Mouse (Mus musculus) brain, embryonic 14.5 days (tissue): ENCODE measurements around the gene Tenm4.

Source experiments
- CTCF ChIP-seq: fragments of 200-500 bp; IDR thresholded peaks from 2 replicates; pipeline ENCODE4 v1.5.1; 2012; ENCODE audit warnings: inconsistent platforms, mild to moderate bottlenecking, moderate library complexity, borderline replicate concordance; ENCODE audit not compliant: insufficient read depth, insufficient read length; ENCODE audit errors: extremely low read depth
- POLR2A ChIP-seq: fragments of 200-500 bp; IDR thresholded peaks from 2 replicates; pipeline ENCODE4 v1.6.1; 2012; ENCODE audit warnings: mild to moderate bottlenecking, inconsistent platforms, borderline replicate concordance; ENCODE audit not compliant: poor library complexity, insufficient read depth, insufficient read length, severe bottlenecking; ENCODE audit errors: extremely low read depth

GRCm38 (mm10) chr7:96352671-96353070, 181.6 kb downstream of the Tenm4 start:
- TF ChIP-seq CTCF = no peak
- TF ChIP-seq POLR2A = no peak
